Mouse (Mus musculus): ENCODE results near the gene Cdh23. TPM values are rescaled to one million over a fixed set of nuclear protein-coding genes. Genes with fewer than 3 reads are reported as not detected.
A peak's percentile ranks its signal among the peaks of the same experiment; 100 is the strongest.

Cdh23 gene
- total RNA-seq, 2 experiments from 2014 or later, result 1.7 to 2.3 TPM

- no peak for DNase-seq
- intact Hi-C loops (cut with DNase I), result loop anchor here (5.0 kb wide), 1 partner anchor 335 kb away; the partner anchor contains the start of gene Slc29a3
Observed at GRCm38 (mm10) chr10:60417041-60417440, 279.2 kb downstream of the Cdh23 start.

DNA sequence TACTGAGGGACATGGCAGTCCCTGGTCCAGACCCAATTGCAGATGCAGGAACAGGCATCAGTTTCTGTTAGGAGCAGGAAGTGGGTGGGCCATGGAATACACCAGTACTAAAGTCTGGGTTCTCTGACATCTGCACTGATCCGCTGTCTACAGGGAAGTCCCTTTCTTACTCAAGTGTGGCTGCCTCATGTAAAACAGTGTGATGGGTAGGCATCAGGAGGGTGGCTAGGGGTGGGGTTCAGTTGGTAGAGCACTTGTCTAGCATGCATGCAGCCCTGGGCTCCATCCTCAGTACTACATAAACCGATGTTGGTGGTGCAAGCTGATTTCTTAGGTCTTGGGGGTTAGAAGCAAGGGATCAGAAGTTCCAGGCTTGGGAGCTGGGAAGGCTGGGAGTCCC is 282.5 kb downstream of the Cdh23 start:
- DNase-seq, result no peak
- intact Hi-C loops (cut with DNase I), result no loop called here

GRCm38 (mm10) chr10:60411794-60412193 is 284.5 kb downstream of the Cdh23 start:
- DNase-seq, result no peak
- intact Hi-C loops (cut with DNase I), result loop anchor here (2.0 kb wide), 1 partner anchor 105 kb away; no protein-coding TSS in a partner anchor

DNA sequence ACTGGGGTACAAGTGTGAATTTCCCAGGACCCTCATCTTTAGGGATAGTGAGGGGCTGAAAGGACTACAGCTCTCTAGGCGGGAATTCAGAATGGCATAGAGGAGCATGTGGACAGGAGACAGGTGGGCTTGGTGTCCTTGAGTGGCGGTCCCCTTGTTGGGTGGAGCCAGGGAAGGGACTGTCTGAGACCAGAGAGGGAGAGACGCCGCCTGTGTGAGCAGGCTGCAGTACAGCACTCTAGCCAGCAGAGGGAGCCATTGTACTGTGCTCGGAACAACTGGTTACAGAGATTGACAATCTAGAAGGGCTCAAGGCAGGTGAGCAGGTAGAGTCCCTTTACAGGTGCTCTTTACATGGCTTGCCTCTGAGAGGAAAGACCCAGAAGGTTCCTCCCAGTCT is 288.5 kb downstream of the Cdh23 start:
- intact Hi-C loops (cut with DNase I), result loop anchor here (2.0 kb wide), 1 partner anchor 61 kb away; the partner anchor contains the start of gene Vsir
- DNase-seq, result peak; percentile 38 to 58

GRCm38 (mm10) chr10:60405460-60406177 is 290.7 kb downstream of the Cdh23 start:
- intact Hi-C loops (cut with DNase I), result loop anchor here (2.0 kb wide), 1 partner anchor 59 kb away; the partner anchor contains the start of gene Vsir
- DNase-seq, result peak; percentile 41 to 59

DNA sequence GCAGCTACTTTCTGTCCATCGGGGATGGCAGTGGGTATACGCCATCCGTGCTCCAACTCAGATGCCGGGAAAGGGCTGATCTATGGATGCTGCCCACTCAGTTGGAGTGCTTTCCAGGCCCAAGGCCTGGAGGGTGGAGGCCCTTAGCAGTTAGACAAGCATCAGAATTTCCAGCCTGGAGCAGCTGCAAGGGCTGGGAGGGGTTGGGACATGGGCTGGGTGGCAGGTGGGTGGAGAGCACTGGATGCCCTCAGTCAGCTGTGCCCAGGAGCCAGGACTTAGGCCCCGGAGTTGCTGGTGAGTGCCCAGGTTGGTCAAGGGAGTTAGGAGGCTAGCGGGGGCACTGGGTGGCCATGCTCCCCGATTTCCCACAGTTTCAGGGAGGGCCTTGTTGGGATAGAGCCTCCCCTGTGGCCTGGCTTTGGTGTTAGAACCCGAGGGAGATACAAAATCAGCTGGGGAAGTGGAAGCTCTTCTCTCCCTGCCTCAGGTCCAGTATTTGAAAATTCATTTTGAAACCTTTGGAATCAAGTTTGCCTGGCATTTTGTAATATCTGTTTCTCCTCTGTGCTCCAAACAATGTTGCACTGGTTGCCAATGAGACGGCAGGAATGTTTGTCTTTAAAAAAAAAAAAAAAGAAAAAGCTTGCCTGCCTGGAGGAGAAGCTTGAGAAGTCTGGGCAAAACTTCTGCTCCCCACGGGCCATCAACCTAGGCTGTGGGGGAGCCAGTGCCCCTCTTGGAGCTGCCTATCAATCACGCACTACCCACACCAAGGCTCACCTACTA is 295.6 kb downstream of the Cdh23 start:
- peak in 1 of 2 experiments; percentile 21 for DNase-seq
- intact Hi-C loops (cut with DNase I), result no loop called here

- intact Hi-C loops (cut with DNase I), result no loop called here
- DNase-seq, result no peak
Observed at GRCm38 (mm10) chr10:60399449-60399848, 296.8 kb downstream of the Cdh23 start, which contains the start of gene Gm17455. TSS of gene Gm17455 (plus strand) at chr10:60399726.

GRCm38 (mm10) chr10:60398051-60398814 is 298.1 kb downstream of the Cdh23 start:
- intact Hi-C loops (cut with DNase I), result no loop called here
- no peak for DNase-seq

GRCm38 (mm10) chr10:60395605-60396004 is 300.7 kb downstream of the Cdh23 start:
- intact Hi-C loops (cut with DNase I), result no loop called here

GRCm38 (mm10) chr10:60394936-60395335 is 301.4 kb downstream of the Cdh23 start:
- no peak for DNase-seq
- intact Hi-C loops (cut with DNase I), result no loop called here

More at GRCm38 (mm10) chr10:60395605-60396004, 300.7 kb downstream of the Cdh23 start:
- DNase-seq, result no peak

DNA sequence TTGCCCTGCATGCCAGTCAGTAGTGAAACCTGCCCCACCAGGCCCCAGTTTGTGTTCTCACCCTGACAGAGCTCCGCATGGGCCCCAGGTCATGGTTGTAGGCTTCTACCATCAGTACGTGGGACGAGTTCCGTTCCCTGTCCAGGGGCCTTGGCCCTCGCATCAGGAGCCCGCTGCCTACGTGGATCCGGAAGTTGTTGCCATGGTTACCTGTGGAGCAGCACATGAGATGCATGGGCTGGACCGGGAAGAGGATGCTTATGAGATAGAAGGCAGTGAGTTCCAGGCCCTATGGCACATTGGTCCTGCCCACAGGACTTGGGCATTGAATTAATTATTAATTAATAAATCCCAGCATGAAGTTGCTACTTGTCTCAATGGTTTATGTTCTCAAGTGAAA is 304.6 kb downstream of the Cdh23 start:
- no peak for DNase-seq
- intact Hi-C loops (cut with DNase I), result no loop called here

DNA sequence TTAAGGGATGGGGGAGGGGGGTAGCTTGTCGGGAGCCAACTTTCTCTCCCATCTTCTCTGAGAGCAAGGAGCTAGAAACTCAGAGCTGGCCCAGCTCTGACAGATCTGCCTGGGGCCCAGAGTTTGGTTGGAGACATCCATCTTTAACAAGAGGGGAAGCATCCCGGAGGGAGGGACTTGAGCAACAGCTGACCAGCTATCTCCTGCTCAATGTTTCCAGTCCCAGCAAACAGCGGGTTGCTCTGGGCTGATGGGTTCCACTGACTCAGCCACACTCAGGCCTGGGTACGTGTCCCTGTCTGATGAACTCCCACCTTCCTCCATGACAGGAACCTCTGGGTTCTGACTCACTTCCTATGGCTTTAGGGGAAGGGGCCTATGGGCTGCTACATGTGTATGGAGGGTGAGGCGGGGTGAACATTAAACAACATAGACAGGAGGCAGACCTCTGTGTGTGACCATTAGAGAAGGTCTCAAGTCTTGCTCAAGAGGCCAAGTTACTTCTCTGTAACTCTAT is 305.3 kb downstream of the Cdh23 start:
- intact Hi-C loops (cut with DNase I), result no loop called here
- no peak for DNase-seq

DNA sequence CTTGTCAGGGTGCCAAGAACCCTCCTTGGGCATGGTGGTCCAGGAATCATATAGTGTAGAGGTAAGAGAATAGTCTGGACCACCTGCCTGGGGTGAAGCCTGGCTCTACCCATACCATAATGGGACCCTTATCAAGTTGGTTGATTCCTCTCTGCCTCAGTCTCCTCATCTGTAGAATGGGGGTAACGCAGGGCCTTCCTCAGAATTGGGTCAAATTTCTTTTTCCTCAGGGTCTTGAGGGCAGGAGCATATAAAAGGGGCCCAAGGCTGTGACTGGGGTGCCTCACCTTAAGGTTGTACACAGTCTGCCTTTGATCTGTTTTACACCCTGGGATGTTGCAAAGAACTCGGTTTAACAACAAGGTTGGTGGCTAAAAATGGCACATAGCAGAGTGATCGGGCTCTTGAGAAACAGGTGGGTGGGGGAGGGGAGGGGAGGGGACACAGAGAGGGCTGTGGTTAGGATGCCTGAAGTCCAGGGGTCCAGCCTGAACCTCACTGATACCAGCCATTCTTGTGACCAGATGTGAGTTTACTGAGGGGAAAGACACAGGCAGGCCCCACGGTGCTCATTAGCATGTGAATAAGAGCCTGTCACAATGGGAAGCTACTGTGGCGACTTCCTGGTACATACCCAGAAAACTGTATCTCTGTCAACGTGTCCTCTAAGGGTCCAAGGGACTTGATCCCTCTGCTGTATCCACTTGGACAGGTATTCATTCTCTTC is 305.9 kb downstream of the Cdh23 start:
- intact Hi-C loops (cut with DNase I), result no loop called here
- no peak for DNase-seq

- intact Hi-C loops (cut with DNase I), result no loop called here
- DNase-seq, result no peak
Observed at GRCm38 (mm10) chr10:60389447-60389865, 306.8 kb downstream of the Cdh23 start.

- DNase-seq, result no peak
- intact Hi-C loops (cut with DNase I), result no loop called here
Observed at GRCm38 (mm10) chr10:60388332-60388731, 308.0 kb downstream of the Cdh23 start.

- intact Hi-C loops (cut with DNase I), result no loop called here
Observed at GRCm38 (mm10) chr10:60381142-60381925, 315.0 kb downstream of the Cdh23 start.

DNA sequence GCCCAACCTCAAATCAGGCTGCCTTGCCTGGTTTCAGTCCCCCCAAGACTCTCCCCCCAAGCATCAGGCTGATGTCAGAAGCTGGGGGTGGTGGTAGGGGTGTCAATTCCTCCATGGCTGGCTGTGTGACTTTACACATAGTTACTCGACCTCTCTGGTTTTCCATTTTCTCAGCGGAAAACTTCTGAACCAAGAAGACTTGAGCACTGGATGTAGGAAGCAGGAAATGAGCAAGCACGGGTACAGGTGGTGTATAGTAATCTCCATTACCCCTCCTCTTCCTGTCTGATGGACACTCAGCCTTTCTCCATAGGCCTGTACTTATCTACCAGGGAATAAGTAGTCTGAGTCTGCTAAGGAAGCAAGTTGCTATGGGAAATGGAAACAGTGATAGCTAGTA is 316.1 kb downstream of the Cdh23 start:
- no peak for DNase-seq
- intact Hi-C loops (cut with DNase I), result no loop called here

More at GRCm38 (mm10) chr10:60381142-60381925, 315.0 kb downstream of the Cdh23 start:
- DNase-seq, result no peak

GRCm38 (mm10) chr10:60379419-60379957 is 316.8 kb downstream of the Cdh23 start:
- DNase-seq, result no peak
- intact Hi-C loops (cut with DNase I), result no loop called here

- no peak for DNase-seq
- intact Hi-C loops (cut with DNase I), result no loop called here
Observed at GRCm38 (mm10) chr10:60376704-60377103, 319.6 kb downstream of the Cdh23 start.
